Mouse (Mus musculus): Measurements from ENCODE around the gene Kcnc4.
A peak's percentile ranks its signal among the peaks of the same experiment; 100 is the strongest.

Kcnc4 gene

DNA sequence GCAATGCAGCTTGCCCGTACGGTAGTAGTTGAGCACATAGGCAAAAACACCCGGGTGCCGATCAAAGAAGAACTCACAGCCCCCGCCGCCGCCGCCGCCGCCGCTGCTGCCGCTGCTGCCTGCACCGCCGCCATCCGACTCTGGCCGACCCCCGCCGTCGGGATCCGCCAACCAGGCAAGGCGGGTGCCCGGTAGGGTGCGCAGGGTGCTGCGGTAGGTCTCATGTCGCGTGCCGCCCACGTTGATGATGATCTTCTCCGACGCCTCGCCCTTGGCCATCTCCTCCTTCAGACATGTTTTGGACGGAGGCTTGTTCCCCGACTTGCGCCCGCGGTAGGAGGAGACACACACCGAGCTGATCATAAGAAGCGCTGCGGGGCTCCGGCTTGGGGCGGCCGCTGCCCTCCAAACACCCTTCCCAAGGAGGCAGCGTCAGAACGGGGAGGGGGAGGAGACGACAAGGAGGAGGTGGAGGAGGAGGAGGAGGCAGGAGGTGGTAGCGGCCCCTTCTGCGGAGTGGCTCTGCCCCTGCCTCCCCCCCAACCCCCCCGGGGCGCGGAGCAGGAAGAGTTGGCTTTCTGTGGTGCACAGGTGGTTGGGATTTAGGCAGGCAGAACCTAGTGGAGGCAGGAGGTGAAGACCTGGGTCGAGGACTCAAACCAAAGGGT is 690 bp downstream of the Kcnc4 start:
- peak in 1 of 2 experiments; percentile 59 for DNase-seq (ENCODE audit: inconsistent age in 2 of 2, low spot score in 1 of 2)

DNA sequence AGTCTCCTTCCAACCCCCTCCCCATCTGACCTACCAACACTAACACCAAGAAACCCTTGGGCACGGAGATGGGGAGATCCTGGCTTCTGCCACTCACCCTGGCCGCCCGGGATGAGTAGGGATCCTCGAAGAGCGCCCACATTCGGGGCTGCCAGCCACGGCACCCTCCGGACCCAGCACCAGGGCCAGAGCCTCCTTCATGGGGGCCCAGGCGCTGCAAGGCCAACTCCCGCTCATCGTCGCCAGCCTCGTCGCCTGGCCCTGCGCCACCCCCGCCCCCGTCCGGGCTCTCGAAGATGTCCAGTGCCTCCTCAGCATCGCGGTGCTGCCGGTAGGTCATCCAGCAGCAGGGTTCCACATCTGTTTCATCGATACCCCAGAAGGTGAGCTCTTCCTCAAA is 1.2 kb downstream of the Kcnc4 start:
- peak in 1 of 2 experiments; percentile 48 for DNase-seq (ENCODE audit: inconsistent age in 2 of 2, low spot score in 1 of 2)

DNA sequence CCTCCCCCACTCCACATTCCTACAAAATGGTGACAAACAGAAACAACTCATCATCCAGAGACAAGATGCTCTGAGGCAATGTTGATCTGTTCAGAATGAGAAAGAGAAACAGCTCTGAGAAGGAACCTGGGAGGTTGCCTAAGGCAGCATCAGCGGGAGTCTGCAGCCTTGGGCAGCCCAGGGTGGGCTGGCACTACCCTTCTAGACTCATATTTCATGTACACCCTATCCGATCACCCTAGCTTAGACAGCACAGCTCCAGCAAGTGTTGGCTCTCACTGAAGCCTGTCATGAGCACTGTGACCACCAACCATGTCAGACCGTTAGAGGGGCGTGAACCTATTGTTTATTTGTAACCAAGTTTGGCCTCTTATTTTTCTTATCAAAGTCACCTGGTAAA is 5.1 kb downstream of the Kcnc4 start:
- DNase-seq (ENCODE audit: inconsistent age in 2 of 2, low spot score in 1 of 2): no peak

DNA sequence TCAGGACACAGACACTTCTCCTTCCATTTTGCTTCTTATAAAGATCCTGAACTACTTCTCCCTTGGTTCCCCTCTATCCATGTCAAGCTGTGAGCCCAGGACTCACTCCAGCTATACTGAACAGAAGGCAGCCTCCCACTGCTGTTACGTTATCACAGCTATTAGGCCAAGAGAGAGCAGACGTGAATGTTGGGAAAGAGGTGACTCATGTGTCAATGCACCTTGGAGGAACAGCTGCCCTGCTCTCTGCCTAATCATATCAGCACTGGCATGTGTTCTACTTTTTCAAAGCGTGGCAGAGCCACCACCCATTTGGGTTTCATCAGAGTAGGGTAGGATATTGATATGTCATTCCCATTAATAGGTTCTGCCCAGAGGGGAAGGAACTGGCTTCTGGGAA is 12.5 kb downstream of the Kcnc4 start:
- DNase-seq (ENCODE audit: inconsistent age in 2 of 2, low spot score in 1 of 2): peak; percentile 35 to 79

DNA sequence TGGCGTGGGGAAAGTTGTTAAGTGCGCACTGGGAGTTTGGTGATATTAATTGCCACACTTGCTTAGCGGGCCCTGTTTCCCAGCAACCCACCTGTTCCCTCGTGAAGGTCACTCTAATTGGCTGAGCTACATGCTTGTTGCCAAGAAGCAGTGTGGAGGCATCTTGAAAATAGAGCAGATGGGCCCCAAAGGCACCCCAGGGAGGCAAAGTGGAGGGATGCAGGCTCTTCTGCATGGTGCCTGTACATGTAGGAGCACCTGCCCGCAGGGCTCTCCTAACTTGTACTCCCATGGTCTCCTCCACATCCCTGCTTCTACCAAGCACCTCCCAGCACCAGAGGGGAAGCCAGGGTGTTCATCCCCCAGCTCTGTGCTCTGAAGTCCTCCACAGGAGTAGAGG is 15.5 kb downstream of the Kcnc4 start:
- no peak for DNase-seq (ENCODE audit: inconsistent age in 2 of 2, low spot score in 1 of 2)

DNA sequence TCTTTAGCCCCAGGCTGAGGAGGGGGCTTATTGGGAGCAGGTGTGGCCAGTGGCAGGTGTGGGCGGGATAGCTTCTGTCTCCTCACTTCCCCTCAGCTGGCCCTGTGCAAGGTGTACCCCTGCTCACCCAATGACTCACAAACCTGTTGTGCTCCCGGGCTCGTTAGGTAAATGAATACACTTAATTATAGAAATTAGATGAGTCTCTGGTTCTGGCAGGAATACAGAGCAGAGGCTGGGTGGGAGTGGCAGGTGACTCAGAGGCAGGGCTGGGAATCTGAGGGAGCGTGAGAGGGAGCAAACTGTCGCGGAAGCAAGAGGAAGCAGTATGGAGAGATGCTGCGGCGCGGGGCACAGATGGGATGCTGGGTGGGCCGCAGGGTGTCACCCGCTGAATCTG is 17.2 kb downstream of the Kcnc4 start:
- peak; percentile 27 to 52 for DNase-seq (ENCODE audit: inconsistent age in 2 of 2, low spot score in 1 of 2)

DNA sequence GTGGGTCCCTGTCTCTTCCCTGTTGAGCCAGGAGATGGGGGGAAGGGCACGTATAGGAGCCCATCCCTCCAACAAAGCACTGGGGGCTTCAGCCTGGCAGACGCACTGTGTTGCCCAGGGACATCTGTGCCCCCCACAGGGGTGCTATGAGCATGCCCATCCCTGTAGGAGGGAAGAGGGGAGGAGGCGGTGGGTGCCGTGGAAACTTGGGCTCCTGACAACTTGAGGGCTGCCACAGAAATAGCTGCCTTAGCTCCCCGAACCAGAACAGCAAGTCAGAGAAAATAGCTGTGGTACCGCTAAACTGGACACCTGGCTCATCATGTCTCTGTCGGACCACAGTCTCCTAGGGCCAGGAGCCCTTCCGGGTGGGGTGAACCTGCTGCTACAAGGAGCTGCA is 18.0 kb downstream of the Kcnc4 start:
- no peak for DNase-seq (ENCODE audit: inconsistent age in 2 of 2, low spot score in 1 of 2)

DNA sequence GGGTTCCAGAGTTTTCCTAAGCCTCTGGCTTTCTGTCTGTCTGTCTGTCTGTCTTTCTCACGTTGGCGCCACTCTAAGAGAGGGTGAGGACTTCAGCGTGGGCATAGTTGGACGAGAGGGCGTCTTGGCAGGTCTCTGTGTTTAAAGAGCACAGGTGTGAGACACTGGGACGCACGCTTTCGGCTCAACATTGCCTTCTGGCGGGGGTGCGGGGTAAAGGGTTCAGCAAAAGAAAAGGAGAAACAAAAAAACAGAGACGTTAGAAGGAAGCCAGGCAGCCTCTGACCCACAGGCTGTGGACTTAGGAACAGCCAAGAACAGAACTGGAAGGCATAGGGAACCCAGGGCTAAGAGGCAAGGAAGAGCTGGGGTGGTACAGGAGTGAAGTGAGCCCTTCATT is 20.1 kb downstream of the Kcnc4 start:
- DNase-seq (ENCODE audit: inconsistent age in 2 of 2, low spot score in 1 of 2): no peak

DNA sequence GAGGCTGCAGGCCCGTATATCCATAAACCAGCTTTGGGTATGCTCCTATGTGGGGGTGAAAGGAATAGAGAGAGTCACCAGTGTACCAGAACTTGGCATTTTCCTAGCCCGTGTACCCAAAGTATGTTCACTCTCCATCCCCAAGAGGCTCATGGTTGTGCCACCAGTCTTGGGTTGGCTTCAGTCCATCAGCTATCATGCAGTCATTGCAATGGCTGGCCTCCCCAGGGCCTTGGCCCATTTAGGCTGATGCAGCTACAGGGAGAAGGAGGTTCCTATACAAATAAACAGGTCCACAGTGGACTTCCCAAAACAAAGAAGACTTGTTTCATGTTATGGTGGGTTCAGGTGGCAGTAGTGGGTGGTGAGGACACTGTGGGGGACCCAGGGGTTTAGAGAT is 21.7 kb downstream of the Kcnc4 start:
- DNase-seq (ENCODE audit: inconsistent age in 2 of 2, low spot score in 1 of 2): peak in 1 of 2 experiments; percentile 81

DNA sequence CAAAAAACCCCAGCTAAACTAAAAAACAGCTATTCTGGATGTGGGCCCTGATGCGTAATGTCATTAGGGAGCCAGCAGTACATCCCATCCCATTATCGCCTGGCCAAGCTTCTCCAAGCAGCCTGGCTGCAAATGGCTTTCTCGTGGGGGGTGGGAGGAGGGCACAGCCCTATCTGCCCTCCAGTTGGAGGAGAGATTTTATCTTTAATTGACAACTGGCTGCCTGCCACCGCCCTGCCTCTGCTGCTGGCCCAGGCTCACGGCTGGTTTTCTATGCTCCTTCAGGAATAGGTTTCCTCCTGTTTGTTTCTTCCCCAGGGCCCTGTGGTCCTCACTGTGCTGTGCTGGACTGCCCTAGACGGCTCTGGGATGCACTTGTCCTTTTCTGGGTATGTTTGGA is 22.9 kb downstream of the Kcnc4 start:
- DNase-seq (ENCODE audit: inconsistent age in 2 of 2, low spot score in 1 of 2): peak; percentile 33 to 56

DNA sequence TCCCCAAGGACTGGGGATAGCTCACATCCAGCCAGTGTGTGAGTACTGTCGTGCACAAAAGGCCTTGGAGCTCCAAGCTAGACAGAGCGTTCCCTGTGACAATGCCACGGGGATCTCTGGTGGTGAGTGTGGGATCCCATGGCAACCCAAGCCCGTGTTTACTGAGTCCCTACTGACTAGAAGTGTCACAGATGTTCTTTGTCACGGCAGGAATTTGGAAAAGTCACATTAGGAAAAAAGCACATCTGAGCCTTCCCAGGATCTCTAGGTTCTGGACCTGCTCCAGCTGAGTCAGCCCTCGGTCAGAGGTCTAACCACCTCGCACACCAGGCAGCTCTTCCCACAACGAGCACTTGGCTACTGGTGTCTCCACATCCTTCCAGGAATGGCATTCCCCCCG is 25.7 kb downstream of the Kcnc4 start:
- peak; percentile 46 to 86 for DNase-seq (ENCODE audit: inconsistent age in 2 of 2, low spot score in 1 of 2)

DNA sequence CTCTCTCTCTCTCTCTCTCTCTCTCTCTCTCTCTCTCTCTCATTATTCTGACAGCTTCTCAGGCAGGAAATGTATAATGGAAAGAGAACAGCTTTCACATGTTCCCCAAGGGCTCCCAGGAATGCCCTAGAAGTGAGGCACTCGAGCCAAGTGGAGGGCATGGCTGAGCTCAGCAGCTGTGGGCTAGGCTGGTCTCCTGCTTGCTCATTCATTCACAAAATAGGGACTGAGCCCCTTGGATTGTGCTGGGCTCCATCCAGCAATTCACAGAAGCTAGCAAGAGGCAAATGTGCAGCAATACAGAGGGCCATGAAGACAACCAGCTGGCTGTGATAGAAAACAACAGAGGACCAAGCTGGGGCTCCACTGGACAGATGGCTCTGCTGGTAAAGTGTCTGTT is 28.1 kb downstream of the Kcnc4 start:
- DNase-seq (ENCODE audit: inconsistent age in 2 of 2, low spot score in 1 of 2): no peak

DNA sequence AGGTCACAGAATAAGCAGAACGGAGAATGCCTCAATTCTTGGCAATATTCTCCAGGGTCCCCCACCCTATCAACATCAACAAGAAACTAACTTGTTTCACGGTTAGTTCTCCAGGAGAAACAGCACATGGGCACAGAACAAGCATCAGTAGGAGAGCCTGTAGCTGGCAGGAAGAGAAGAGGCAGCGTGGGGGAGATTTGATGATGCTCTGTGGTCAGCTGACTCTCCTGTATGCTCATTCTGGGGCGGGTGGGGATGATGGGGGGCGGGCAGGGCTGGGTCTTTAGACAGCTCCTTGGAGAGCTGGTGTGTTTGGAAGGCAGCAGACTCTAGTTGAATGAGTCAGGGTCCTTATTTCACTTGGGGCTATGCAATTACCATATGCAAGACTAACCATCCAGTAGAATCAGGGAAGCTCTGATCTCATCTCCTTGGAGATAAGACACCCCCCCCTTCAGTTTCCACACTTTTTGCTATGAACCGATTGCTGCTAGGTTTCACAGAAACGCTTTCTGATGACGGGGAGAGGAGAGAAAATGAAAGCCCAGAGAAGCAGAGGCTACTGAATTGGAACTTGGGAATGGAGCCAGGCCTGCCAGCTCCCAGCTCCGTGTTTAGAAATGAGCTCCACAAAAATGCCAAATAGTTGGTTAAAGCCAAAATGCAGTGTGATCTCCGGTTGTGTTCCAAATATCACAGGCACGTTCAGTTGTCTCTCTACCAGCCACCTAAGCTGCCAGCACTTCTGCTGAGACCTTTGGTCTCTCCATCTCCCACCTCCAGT is 34.9 kb downstream of the Kcnc4 start:
- no peak for DNase-seq (ENCODE audit: inconsistent age in 2 of 2, low spot score in 1 of 2)

DNA sequence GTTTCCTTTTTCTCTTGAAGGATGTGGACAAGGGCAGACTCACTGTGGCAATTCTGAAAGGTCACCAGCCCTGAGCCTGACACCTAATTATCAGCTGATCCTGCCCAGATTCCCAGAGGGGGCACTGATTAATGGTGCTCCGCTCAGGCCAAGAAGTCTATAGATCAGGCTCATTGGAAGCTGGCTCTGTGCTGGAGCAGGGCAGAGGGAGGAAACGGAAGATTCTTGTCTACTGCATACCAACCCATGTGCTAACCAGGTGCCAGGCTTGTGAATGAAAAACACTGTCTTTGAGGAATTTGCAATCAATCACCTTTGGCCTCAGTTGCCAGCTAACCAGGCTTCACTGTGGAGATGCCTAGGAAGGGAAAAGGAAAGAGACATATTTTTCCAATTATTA is 39.2 kb downstream of the Kcnc4 start:
- DNase-seq (ENCODE audit: inconsistent age in 2 of 2, low spot score in 1 of 2): no peak

DNA sequence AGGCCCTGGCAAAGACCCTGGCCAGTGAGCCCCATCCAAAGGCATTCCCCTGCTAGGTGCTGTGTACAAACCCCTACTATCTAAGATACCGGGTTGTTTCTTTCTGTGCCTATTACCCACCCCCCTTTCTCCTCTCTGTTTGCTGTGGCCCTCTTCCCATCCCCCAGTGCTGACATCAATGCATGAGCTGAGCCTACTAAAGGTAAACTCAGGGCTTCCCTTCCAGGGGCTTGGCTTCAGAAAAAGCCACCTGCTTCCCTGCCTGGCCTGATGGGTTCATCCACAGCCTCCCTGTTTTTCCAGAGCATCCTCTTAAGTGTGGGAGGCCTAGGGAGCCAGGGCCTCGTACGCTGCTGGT is 42.1 kb downstream of the Kcnc4 start:
- DNase-seq (ENCODE audit: inconsistent age in 2 of 2, low spot score in 1 of 2): no peak

DNA sequence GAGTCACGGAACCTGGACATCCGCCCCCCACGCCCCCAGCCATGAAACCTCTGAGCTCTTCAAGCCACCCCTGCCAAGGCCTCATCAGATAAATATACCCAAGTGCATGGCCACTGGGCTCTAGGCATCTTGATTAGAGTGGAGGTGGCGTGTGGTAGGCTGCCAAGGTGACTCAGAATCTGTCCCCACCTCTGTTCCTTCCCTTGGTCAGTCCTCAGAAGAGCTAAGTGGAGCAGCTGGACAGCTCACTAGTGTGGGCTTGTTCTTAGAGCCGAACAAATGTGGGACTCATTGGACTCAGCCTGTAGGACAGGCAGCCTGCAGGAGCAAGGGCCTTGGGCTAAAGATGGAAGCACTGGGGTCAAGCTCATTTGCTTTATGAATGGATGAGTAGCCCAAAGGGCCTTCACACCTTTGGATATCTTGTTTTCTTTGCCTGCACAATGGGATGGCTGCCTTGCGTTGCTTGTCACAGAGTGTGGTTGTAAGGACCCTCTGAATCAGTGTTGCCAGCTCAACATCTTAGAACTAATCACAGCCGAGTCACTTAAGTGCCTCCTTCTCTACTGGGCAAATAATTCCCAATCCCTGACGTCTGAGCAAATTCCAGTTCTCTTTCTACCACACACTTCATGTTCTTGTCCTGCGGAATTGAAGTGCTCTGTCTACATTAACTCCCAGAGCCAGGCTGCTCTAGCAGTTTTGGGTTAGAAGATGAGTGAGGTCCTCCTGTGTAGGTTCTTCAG is 42.6 kb downstream of the Kcnc4 start:
- DNase-seq (ENCODE audit: inconsistent age in 2 of 2, low spot score in 1 of 2): no peak

DNA sequence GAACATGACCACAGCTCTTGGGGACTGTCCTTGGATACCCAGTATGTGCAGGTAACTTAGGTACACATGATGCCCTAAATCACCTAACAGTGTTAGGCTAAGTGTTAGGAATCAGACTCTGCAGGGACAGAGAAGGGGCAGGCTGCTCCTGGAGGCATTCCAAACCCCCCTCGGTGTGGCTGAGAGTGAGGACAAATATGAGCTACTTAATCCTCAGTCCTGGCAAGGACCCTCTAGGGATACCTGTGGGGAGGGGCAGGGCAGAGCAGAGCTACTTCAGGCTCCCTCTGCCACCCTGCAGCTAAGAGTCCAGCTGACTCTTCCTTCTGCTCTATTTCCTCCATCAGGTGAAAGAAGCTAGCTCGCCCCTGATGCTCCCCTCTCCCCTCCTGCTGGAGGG is 46.3 kb downstream of the Kcnc4 start:
- no peak for DNase-seq (ENCODE audit: inconsistent age in 2 of 2, low spot score in 1 of 2)

DNA sequence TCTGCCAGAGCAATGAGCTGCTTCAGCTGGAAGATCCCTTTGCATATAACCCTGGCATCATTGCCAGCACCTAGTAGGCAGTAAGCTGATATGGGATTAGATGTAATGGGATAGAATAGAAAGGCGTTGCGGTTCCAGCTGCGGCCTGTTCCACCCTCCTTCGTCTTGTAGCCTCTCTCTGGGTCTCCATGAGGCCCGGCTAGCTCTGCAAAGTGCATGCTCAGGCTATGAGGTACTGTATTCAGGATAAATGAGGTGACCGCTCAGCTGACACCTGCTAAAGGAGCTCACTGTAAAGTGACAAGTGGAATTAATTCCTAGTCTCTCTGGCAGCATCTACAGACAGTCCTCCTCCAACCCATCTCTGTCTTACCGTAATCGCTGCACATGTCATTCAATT is 46.8 kb downstream of the Kcnc4 start:
- DNase-seq (ENCODE audit: inconsistent age in 2 of 2, low spot score in 1 of 2): no peak

DNA sequence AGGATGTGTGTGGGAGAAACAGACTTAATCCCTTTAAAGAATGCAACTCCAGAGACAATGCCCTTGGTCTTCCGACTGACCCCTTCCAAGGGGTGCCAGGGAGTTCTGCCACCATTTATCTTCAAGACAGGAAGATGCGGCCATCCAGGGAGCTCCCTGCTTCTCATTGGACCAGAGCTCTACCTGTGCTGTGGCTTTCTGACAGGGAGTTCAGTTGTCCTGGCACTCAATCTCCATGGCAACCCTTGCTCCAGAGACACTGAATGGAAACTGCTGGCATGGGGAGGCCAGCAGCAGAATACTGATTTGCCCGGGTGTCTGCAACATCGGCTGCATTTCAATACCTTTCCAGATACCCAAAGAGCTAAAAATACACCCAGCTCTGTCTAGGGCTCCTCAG is 47.7 kb downstream of the Kcnc4 start:
- no peak for DNase-seq (ENCODE audit: inconsistent age in 2 of 2, low spot score in 1 of 2)

DNA sequence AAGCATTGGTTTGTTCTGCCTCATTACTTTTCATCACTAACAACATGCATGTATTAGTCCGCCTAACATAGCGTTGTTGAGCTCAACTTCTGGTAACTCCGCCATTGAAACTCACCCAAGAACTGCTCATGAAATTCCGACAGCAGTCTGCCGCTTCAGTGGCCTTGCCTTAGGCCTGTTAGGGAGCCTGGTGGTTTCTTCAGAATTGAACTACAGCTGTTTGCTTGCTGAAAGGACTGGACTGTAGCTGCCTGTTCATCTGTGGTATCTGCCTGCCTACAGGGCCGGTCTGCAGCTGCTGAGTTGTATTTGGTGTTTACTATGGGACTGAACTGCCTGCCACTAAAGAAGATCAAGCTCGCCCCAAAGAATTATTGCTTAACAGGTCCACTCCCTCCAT is 58.0 kb downstream of the Kcnc4 start:
- no peak for DNase-seq (ENCODE audit: inconsistent age in 2 of 2, low spot score in 1 of 2)

DNA sequence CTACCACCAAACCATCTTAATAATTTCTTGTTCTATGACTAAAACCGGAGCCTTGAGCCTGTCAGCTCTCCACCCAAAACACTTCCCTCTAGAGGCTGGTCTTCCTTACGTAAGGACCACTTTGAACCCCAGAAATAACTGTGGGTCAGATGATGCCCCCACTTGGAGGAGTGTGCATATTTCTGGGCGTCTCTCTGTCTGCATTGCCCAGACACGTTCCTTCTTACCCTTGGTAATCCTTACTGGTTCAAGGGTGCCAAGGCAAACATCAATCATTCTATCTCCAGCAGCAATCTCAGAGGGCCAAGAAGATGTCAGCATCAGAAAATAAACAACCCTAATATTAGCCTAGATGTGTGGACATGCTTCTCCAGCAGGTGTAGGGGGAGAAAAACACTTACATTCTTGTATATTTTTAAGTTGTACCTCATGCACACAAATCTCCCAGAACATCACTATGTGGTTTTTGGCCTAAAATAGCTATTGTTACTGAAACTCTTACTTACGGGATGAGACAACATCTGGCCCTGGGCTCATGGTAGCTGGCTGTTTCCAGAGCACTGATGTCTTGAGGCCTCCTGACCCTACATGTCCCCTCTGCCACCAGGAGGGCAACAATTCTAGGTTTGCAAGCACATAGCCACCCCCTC is 59.2 kb downstream of the Kcnc4 start:
- DNase-seq (ENCODE audit: inconsistent age in 2 of 2, low spot score in 1 of 2): no peak

DNA sequence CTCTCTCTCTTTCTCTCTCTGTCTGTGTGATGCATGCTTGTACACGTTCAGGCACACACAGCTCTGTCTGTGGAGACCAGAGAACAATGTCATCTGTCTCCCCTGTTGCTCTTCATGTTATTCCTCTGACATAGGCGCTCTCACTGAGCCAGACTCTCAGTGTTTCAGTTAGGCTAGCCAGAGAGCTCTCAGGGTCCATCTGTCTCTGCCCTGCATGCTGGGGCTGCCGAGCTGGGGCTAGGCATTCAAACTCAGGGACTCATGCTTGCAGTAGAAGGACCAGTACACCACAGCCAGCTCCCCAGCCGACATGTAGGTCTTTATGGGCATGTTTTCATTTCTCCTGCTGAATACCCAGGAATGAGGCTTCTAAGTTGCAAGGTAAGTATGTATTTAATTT is 68.2 kb downstream of the Kcnc4 start:
- DNase-seq (ENCODE audit: inconsistent age in 2 of 2, low spot score in 1 of 2): no peak
